Mouse (Mus musculus) Muller cell, postnatal 12 days (primary cell): Measurements from ENCODE around the gene 1700025C18Rik.

Experiments
- DNase-seq: peaks from one replicate; pipeline ENCODE4 v3.0.0-alpha.2; 2015; ENCODE audit errors: inconsistent ontology term

1700025C18Rik gene

GRCm38 (mm10) chr2:165090650-165091049 lies at the start of gene 1700025C18Rik:
Gene 1700025C18Rik (minus strand): TSS chr2:165090750.
- no peak for DNase-seq

- DNase-seq: peak; percentile 55
Measured at GRCm38 (mm10) chr2:165136049-165136448, 45.5 kb upstream of the 1700025C18Rik start.

DNA sequence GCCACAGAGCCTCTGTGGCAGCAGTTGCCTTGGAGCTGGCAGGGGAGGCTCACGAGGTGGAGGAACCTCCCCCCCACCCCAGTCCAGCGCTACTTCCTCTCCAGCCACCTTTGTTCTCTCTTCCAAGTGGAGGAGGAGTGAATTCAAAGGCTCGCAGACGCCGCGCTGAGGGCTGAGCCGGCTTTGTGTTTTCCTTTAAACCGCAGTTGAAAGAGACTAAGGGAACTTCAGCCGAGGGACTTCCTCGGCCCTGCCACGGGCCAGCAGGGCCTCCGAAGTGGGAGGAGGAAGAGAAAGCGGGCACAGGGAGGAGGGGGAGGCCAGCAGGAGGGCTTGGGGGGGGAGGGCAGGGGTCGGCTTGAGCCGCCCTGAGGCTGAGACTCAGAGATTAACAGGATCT lies 43.0 kb upstream of the 1700025C18Rik start:
- peak; percentile 55 for DNase-seq

- DNase-seq: peak; percentile 68
Measured at GRCm38 (mm10) chr2:165131428-165131827, 40.9 kb upstream of the 1700025C18Rik start.

DNA sequence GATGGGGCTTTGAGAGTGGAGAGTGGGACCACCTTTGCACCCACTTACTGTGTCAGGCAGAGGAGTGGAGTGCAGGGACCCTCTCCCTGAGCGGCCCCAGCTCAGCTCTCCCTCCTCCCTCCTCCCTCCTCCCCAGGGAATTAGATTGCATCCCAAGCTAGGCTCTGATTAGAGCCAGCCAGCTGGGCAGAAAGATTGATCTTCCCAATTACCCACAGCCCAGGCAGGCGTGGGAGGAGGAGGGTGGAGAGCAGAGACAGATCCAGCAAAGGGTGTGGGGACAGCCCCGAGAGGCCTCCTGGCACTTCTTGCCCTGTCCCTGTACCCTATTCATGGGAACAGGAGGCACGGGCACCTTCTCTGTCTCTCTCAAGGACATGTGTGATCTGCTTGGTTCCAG lies 38.6 kb upstream of the 1700025C18Rik start:
- no peak for DNase-seq

DNA sequence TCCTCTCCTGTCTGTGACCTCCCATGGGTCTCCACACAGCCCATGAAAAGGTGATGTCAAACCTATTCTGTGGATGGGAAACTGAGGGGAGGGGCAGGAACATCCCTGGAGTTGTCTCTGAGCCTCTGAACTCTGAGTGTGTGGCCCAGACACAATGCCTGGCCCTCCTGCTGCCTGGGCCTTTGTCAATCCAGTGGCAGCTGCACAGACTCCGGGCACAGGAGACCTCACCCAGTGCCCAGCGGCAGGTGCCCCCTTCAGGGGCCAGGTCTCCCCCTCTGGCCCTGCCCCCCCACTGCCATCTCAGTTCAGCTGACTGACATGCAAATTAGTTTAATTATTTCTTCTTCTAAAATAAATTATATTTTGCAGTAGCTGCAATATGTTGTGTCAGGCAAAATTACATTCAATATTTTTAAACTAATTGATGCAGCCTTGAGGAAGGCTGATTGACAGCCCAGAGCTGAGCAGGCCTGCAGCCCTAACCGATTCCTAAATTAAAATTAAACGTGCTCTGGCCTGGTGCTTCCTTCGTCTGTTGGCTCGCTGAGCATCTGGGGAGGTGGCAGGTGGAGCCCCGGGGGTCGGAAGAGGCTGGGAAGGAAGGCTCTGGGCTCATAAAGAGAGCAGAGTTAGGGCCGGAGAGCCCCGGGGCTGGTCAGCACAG lies 36.5 kb upstream of the 1700025C18Rik start:
- no peak for DNase-seq

DNA sequence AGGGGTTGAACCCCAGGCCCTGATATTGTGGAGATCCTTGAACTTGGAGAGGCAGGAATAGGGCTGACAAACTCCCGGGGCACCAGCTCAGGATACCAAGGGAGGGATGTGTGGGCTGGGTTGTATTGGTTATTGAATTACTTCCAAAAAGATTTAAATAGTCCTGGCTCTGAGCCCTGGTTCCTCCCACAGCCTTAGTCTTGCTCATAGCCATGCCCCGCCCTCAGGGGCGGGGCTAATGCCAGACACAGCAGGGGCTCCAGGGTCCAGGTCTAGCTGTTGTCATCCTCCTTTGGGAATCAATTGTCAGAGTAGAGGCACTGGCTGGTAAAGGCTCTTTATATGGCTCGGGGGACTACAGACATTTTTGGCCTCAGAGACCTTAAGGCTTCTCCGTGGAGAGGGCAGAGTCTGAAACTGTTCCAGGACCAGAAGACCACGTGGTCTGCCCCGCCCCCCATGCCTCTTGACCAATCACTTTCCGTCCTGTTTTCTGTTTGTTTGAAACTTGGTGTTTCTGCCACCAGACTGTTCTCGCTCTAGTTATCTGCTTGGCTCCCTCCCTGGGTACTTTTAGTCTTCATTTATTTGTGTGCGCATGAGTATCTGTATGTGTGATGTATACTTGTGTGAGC lies 30.8 kb upstream of the 1700025C18Rik start:
- DNase-seq: peak; percentile 66

DNA sequence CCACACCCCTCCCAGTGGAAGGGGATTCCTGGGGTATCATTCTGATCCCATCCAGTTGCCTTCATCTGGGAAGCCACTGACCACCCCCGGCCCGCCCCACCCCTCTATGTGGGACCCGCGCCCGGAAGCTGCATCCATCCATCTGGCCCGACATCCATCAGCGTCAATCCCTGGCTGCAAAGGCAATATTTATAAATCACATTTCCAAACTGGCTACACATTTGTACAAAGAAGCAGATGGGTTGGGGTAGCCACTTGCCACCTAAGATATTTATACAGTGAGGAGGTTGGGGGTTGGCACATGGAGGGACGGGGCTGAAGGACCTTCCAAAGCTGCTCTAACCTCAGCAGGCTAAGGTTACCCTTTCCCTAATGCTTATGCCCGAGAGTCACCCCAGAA lies 30.2 kb upstream of the 1700025C18Rik start:
- DNase-seq: no peak

- no peak for DNase-seq
Measured at GRCm38 (mm10) chr2:165113733-165114132, 23.2 kb upstream of the 1700025C18Rik start.

- peak; percentile 76 for DNase-seq
Measured at GRCm38 (mm10) chr2:165112149-165112548, 21.6 kb upstream of the 1700025C18Rik start.

DNA sequence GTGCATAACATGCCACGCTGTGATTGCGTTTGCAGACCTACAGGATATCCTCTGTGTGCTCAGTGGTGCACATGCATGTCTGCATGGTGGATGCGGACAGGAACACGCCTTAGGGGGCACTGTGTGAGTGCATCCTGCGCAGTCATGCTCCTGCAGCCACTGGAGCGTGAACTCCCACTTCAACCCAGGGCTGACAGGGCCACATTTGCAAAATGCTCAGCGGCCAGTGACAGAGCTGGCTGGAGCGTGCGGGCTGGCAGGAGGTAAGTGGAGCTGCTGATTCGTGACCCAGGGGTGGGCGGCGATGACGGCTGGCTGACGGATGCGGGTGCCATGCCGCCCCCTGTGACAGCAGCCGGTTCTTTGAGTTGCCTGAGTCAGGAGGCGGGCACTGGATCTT lies 16.0 kb upstream of the 1700025C18Rik start:
- peak; percentile 51 for DNase-seq

DNA sequence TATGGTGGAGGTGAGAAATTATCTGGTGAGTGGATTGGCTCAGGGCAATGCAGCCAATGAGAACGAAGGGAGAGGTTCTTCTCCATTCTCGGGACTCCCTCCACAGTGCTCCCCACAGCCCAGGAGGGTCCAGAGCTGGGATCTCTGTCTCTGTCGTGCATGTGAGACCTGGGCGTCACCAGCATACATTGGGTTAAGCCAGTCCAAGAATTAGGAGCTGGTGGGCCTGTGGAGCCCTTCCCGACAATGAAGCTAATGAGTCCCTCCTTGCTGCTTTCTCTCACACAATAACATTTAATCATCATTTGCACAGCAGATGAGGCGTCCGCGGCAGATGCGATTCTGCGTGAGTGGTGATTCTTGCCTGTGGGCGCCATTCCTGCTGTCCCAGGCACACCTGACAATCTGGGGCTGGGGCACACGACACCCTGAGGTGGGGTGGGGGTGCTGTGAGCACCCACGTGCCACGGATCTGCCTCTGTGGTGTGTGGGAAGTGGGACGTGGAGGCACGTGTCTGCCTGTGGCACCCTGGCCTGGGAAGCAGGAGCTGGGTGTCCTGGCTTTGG lies 15.0 kb upstream of the 1700025C18Rik start:
- no peak for DNase-seq

DNA sequence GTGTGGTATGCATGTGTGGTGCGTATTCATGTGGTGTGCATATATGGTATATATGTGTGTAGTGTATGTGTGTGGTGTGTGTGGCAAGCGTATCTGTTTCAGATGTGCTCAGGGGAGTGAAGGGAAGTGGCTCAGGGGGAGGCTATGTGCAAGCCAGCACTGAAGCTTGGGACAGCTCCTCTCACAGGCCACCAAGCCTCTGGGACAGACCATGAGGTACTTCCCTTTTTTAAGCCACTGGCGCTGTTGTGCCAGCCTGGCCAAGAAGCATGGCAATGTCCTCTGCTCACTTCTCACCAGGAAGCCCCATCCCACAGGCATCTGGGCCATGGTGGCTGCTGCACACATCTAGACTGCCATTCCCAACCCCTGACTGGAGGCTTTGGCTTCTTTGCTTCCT lies 12.4 kb upstream of the 1700025C18Rik start:
- no peak for DNase-seq

DNA sequence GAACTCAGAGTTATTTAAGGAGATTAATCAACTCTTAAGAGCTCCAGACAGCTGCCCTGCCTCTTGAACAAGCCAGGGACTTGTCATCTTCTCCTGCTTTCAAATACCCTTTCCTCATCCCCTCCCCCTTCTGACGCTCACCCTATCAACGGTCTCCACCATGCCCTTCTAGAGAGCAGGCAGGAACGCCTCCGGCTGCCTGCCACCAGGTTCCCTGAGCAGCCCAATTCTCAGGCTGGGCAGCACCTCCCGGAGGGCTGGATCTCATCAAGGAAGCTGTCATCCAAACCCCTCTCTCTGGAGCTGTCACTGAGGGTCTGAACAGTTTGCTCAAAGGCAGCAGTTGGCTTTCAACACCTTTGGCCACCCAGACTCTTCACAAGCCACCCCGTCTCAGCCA lies 10.2 kb upstream of the 1700025C18Rik start:
- DNase-seq: no peak

DNA sequence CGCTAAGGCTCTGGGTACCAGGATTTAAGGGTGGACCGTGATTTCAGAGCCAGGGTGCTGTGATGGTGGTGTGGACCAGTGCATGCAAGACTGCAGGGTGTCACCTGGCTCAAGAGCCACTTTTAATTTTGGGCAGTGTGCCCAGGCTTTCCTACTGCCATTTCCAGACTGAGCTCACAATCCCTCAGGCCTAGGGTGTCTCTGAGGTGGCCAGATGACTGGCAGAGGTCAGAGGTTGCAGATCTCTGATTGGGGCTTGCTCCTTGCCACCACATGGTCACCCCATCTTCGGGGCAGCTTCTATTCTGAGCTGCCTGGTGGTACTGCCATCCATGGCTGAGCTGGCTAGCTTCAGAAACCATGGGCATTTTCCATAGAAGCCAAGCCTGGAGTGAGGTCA lies 8.3 kb upstream of the 1700025C18Rik start:
- DNase-seq: no peak

- DNase-seq: no peak
Measured at GRCm38 (mm10) chr2:165096367-165096766, 5.8 kb upstream of the 1700025C18Rik start.

- DNase-seq: no peak
Measured at GRCm38 (mm10) chr2:165092393-165092792, 1.8 kb upstream of the 1700025C18Rik start.

DNA sequence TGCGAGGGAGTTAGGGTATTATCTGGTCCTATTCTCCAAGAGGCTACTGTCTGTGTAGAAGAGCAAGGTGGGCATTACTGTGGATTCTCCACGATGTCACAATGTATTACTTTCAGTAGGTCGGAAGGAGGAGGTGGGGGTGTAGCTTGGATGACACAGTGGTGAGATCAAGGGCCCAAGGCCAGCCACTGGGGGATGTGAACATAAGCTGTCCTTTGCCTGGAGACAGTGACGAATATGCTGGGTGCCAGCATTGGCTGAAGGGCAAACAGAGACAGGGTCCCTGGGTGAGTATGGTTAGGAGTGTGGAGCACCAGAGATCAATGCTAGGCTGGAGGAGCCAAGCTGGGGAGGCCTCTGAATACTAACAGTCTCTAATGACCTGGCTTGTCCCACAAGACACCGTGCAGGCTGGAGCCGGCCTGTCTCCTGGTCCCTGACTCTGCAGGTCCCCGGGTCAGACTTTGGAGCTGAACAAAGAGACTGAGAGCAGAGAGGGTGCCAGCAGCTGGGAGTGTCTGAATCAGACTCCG lies 949 bp upstream of the 1700025C18Rik start:
- no peak for DNase-seq

GRCm38 (mm10) chr2:165089470-165089869 lies 1.1 kb downstream of the 1700025C18Rik start:
- no peak for DNase-seq

GRCm38 (mm10) chr2:165086634-165087033 lies 3.9 kb downstream of the 1700025C18Rik start:
- no peak for DNase-seq

- DNase-seq: no peak
Measured at GRCm38 (mm10) chr2:165081257-165081656, 9.3 kb downstream of the 1700025C18Rik start.

- no peak for DNase-seq
Measured at GRCm38 (mm10) chr2:165080657-165081056, 9.9 kb downstream of the 1700025C18Rik start.

GRCm38 (mm10) chr2:165078605-165079004 lies 11.9 kb downstream of the 1700025C18Rik start:
- DNase-seq: peak; percentile 32
